Mouse (Mus musculus) erythroblast, embryonic 14.5 days (primary cell): ENCODE results near the gene 4930522H14Rik. TPM values are rescaled to one million over a fixed set of nuclear protein-coding genes. Genes with fewer than 3 reads are reported as not detected.

Experiments
- H3K27me3 ChIP-seq: 2 replicates; pipeline ENCODE4 v1.6.1; 2012; ENCODE audit warnings: inconsistent platforms; ENCODE audit not compliant: control insufficient read depth
- H3K36me3 ChIP-seq: 2 replicates; pipeline ENCODE4 v1.6.1; 2012; ENCODE audit warnings: mild to moderate bottlenecking, inconsistent platforms; ENCODE audit not compliant: control insufficient read depth
- H3K4me1 ChIP-seq: 2 replicates; pipeline ENCODE4 v1.6.1; 2012; ENCODE audit warnings: inconsistent platforms; ENCODE audit not compliant: control insufficient read depth
- H3K4me3 ChIP-seq: replicated peaks from 2 replicates; pipeline ENCODE3; 2012; ENCODE audit warnings: moderate library complexity, mild to moderate bottlenecking, inconsistent platforms
- H3K9me3 ChIP-seq: 2 replicates; pipeline ENCODE4 v1.6.1; 2012; ENCODE audit warnings: low read length, inconsistent platforms, mixed read lengths; ENCODE audit not compliant: control insufficient read depth
- GATA1 ChIP-seq: IDR thresholded peaks from 2 replicates; pipeline ENCODE4 v1.6.1; 2012; ENCODE audit warnings: low read length, inconsistent platforms, mixed read lengths
- TAL1 ChIP-seq: IDR thresholded peaks from 3 replicates; pipeline ENCODE4 v1.6.1; 2012; ENCODE audit warnings: low read length, inconsistent platforms, mixed read lengths
- polyA plus RNA-seq: library from polyadenylated mRNA; stranded (reverse); fragments of >175 nt; gene quantifications from 2 replicates; pipeline ENCODE4 v1.2.3, GENCODE M21; 2012

The 4930522H14Rik gene
- not detected in 2 replicates for polyA plus RNA-seq

- no peaks in the 10 kb centered on the region for H3K4me1 ChIP-seq
- H3K27me3 ChIP-seq, result peaks cover 2% of the 10 kb centered on the region; the same call in 1 of the 2 replicates
- no peak for TF ChIP-seq TAL1
- TF ChIP-seq GATA1, result no peak
- H3K36me3 ChIP-seq, result no peaks in the 10 kb centered on the region
- no peaks in the 10 kb centered on the region for H3K9me3 ChIP-seq
- no peak within 1 kb of the TSS for H3K4me3 ChIP-seq
Measured at GRCm38 (mm10) chr4:109531111-109531510, at the start of gene 4930522H14Rik. TSS of gene 4930522H14Rik (minus strand) at chr4:109531297.

GRCm38 (mm10) chr4:109578356-109578755, 47.3 kb upstream of the 4930522H14Rik start:
- TF ChIP-seq TAL1, result no peak
- no peak for TF ChIP-seq GATA1
- H3K4me3 ChIP-seq, result no peak overlapping the region
- H3K36me3 ChIP-seq, result no peaks in the 10 kb centered on the region

GRCm38 (mm10) chr4:109576933-109577332, 45.8 kb upstream of the 4930522H14Rik start:
- no peak overlapping the region for H3K4me3 ChIP-seq
- no peaks in the 10 kb centered on the region for H3K27me3 ChIP-seq
- no peaks in the 10 kb centered on the region for H3K36me3 ChIP-seq
- no peaks in the 10 kb centered on the region for H3K4me1 ChIP-seq
- TF ChIP-seq GATA1, result no peak
- TF ChIP-seq TAL1, result no peak
- no peaks in the 10 kb centered on the region for H3K9me3 ChIP-seq

More at GRCm38 (mm10) chr4:109578356-109578755, 47.3 kb upstream of the 4930522H14Rik start:
- H3K27me3 ChIP-seq, result no peaks in the 10 kb centered on the region
- no peaks in the 10 kb centered on the region for H3K4me1 ChIP-seq
- H3K9me3 ChIP-seq, result no peaks in the 10 kb centered on the region

- Histone ChIP-seq H3K4me3 (no peak overlapping the region), H3K36me3 (no peaks in the 10 kb centered on the region), H3K27me3 (no peaks in the 10 kb centered on the region), H3K4me1 (no peaks in the 10 kb centered on the region), H3K9me3 (no peaks in the 10 kb centered on the region)
- TF ChIP-seq GATA1 (no peak), TAL1 (no peak)
Measured at GRCm38 (mm10) chr4:109574845-109575244, 43.7 kb upstream of the 4930522H14Rik start.

- Histone ChIP-seq H3K9me3 (no peaks in the 10 kb centered on the region), H3K27me3 (no peaks in the 10 kb centered on the region), H3K4me3 (no peak overlapping the region), H3K36me3 (no peaks in the 10 kb centered on the region), H3K4me1 (no peaks in the 10 kb centered on the region)
- TF ChIP-seq TAL1, result no peak
- no peak for TF ChIP-seq GATA1
Measured at GRCm38 (mm10) chr4:109574331-109574730, 43.2 kb upstream of the 4930522H14Rik start.

- Histone ChIP-seq H3K27me3 (no peaks in the 10 kb centered on the region), H3K4me3 (no peak overlapping the region), H3K9me3 (no peaks in the 10 kb centered on the region), H3K36me3 (no peaks in the 10 kb centered on the region), H3K4me1 (no peaks in the 10 kb centered on the region)
- TF ChIP-seq GATA1, result no peak
- TF ChIP-seq TAL1, result no peak
Measured at GRCm38 (mm10) chr4:109572632-109573031, 41.5 kb upstream of the 4930522H14Rik start.

- H3K9me3 ChIP-seq, result no peaks in the 10 kb centered on the region
- no peak overlapping the region for H3K4me3 ChIP-seq
- H3K4me1 ChIP-seq, result no peaks in the 10 kb centered on the region
- no peaks in the 10 kb centered on the region for H3K27me3 ChIP-seq
- no peaks in the 10 kb centered on the region for H3K36me3 ChIP-seq
- no peak for TF ChIP-seq GATA1
- TF ChIP-seq TAL1, result no peak
Measured at GRCm38 (mm10) chr4:109569421-109569820, 38.3 kb upstream of the 4930522H14Rik start.

- no peak overlapping the region for H3K4me3 ChIP-seq
- TF ChIP-seq TAL1, result no peak
- TF ChIP-seq GATA1, result no peak
- H3K9me3 ChIP-seq, result no peaks in the 10 kb centered on the region
- H3K36me3 ChIP-seq, result no peaks in the 10 kb centered on the region
- H3K27me3 ChIP-seq, result no peaks in the 10 kb centered on the region
- no peaks in the 10 kb centered on the region for H3K4me1 ChIP-seq
Measured at GRCm38 (mm10) chr4:109568959-109569358, 37.9 kb upstream of the 4930522H14Rik start.

GRCm38 (mm10) chr4:109564711-109565110, 33.6 kb upstream of the 4930522H14Rik start:
- no peak for TF ChIP-seq GATA1
- no peak for TF ChIP-seq TAL1
- Histone ChIP-seq H3K4me3 (no peak overlapping the region), H3K9me3 (0 out of 2 replicates have a peak, but pooled peaks cover 2% of the 10 kb centered on the region), H3K27me3 (no peaks in the 10 kb centered on the region), H3K36me3 (no peaks in the 10 kb centered on the region), H3K4me1 (no peaks in the 10 kb centered on the region)

- Histone ChIP-seq H3K27me3 (peaks cover 2% of the 10 kb centered on the region; the same call in 1 of the 2 replicates), H3K36me3 (no peaks in the 10 kb centered on the region), H3K4me3 (no peak overlapping the region), H3K4me1 (no peaks in the 10 kb centered on the region), H3K9me3 (peaks cover 3% of the 10 kb centered on the region; the same call in 1 of the 2 replicates)
- TF ChIP-seq GATA1 (no peak), TAL1 (no peak)
Measured at GRCm38 (mm10) chr4:109550338-109551150, 19.4 kb upstream of the 4930522H14Rik start.
